Mouse (Mus musculus) cortical plate, adult 2 months (tissue): ENCODE measurements around the gene Gpa33.

Experiments
- CTCF ChIP-seq: fragments of 200-500 bp; IDR thresholded peaks from 2 replicates; pipeline ENCODE4 v1.5.1; 2011; ENCODE audit warnings: mild to moderate bottlenecking, control low read depth, low read length; ENCODE audit not compliant: insufficient read depth; ENCODE audit errors: extremely low read depth
- POLR2A ChIP-seq: fragments of 200-500 bp; IDR thresholded peaks from 2 replicates; pipeline ENCODE4 v1.6.1; 2011; ENCODE audit warnings: mild to moderate bottlenecking, low read length, control low read depth; ENCODE audit not compliant: insufficient read depth; ENCODE audit errors: extremely low read depth

DNA sequence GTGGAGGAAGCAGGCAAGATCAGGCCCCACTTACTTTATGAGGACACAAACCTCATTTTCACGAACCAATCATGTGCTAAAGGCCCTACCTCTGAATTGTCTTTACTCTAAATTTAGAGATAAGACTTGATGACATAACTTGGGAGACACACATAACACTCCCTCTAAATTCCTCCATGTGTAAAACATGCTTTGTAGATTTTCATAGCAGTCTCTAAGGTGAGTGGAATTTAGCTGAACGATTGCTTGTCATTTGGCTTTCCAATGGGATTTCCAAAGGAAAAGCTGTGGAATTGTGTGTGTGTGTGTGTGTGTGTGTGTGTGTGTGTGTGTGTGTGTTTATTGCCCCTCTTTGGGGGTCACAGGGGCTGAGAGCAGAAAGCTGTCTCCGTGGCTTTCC lies 40.7 kb upstream of the Gpa33 start:
- TF ChIP-seq CTCF: no peak
- no peak for TF ChIP-seq POLR2A
